Mouse (Mus musculus) testis, adult 2 months (tissue): ENCODE data around the gene Kazn.

Source experiments
- CTCF ChIP-seq: fragments of 200-500 bp; IDR thresholded peaks from 2 replicates; pipeline ENCODE4 v1.5.1; 2012; ENCODE audit warnings: low read depth, mild to moderate bottlenecking, inconsistent platforms, low read length, moderate library complexity; ENCODE audit not compliant: control insufficient read depth, insufficient read depth, insufficient replicate concordance
- POLR2A ChIP-seq: fragments of 200-500 bp; IDR thresholded peaks from 2 replicates; pipeline ENCODE4 v1.6.1; 2012; ENCODE audit warnings: low read depth, mild to moderate bottlenecking, inconsistent platforms, low read length, moderate library complexity; ENCODE audit not compliant: control insufficient read depth

GRCm38 (mm10) chr4:142071243-142071991, 167.8 kb downstream of the Kazn start:
- TF ChIP-seq POLR2A: no peak
- no peak for TF ChIP-seq CTCF
